Mouse (Mus musculus) pancreas, adult 10 weeks (tissue): ENCODE measurements around the gene Hbb-y. TPM values are rescaled to one million over a fixed set of nuclear protein-coding genes. Genes with fewer than 3 reads are reported as not detected.

Experiments used
- polyA plus RNA-seq: library from polyadenylated mRNA; stranded (reverse); fragments of 350-450 nt; fragmentation: Illumina TruSeq; extraction: RNeasy Lipid Tissue Mini Kit (QIAGEN cat#74804); gene quantifications from one replicate; pipeline ENCODE4 v1.2.3, GENCODE M21; 2015; ENCODE audit warnings: low read depth, low replicate concordance; ENCODE audit not compliant: insufficient read depth

Gene Hbb-y
- polyA plus RNA-seq, result not detected

GRCm38 (mm10) chr7:103853090-103853489, at the start of gene Hbb-y:
Gene Hbb-y (minus strand): TSS chr7:103853216.

GRCm38 (mm10) chr7:103894385-103894784, 41.4 kb upstream of the Hbb-y start, which contains the start of gene Olfr64:
Gene Olfr64 (minus strand): TSS chr7:103894485.

GRCm38 (mm10) chr7:103886152-103886551, 33.1 kb upstream of the Hbb-y start, which contains the start of gene Olfr66:
Gene Olfr66 (minus strand): TSS chr7:103886252.

GRCm38 (mm10) chr7:103843034-103843433, 10.0 kb downstream of the Hbb-y start, which contains the start of gene Hbb-bh1:
Gene Hbb-bh1 (minus strand): TSS chr7:103843164.

GRCm38 (mm10) chr7:103840268-103840667, 12.7 kb downstream of the Hbb-y start, which contains the start of gene Hbb-bh2:
Gene Hbb-bh2 (minus strand): TSS chr7:103840520.

GRCm38 (mm10) chr7:103827808-103828207, 25.2 kb downstream of the Hbb-y start, which contains the start of gene Hbb-bs:
Gene Hbb-bs (minus strand): TSS chr7:103828096.

GRCm38 (mm10) chr7:103813766-103814165, 39.2 kb downstream of the Hbb-y start, which contains the start of gene Hbb-bt:
Gene Hbb-bt (minus strand): TSS chr7:103813996.

Other genes starting within 250 kb of the Hbb-y start
- gene Olfr620, start 240.7 kb downstream of the Hbb-y start, polyA plus RNA-seq, result not detected
- gene Olfr622, start 210.5 kb downstream of the Hbb-y start, polyA plus RNA-seq, result not detected
- gene Olfr623, start 189.5 kb downstream of the Hbb-y start, polyA plus RNA-seq, result not detected
- not detected for gene Olfr624, start 182.0 kb downstream of the Hbb-y start, polyA plus RNA-seq
- not detected for gene Olfr625-ps1, start 170.5 kb downstream of the Hbb-y start, polyA plus RNA-seq
- gene Olfr243, start 138.5 kb downstream of the Hbb-y start, polyA plus RNA-seq, result not detected
- gene Olfr628, start 122.8 kb downstream of the Hbb-y start, polyA plus RNA-seq, result not detected
- not detected for gene Olfr629, start 108.3 kb downstream of the Hbb-y start, polyA plus RNA-seq
- gene Olfr630, start 95.9 kb downstream of the Hbb-y start, polyA plus RNA-seq, result not detected
- not detected for gene Olfr69, start 81.6 kb downstream of the Hbb-y start, polyA plus RNA-seq
- gene Olfr68, start 73.5 kb downstream of the Hbb-y start, polyA plus RNA-seq, result not detected
- gene Olfr67, start 61.4 kb downstream of the Hbb-y start, polyA plus RNA-seq, result not detected
- 331 TPM for gene Hbb-bt, start 39.2 kb downstream of the Hbb-y start, polyA plus RNA-seq
- gene Hbb-bs, start 25.1 kb downstream of the Hbb-y start, polyA plus RNA-seq, result 2,689 TPM
- gene Hbb-bh2, start 12.7 kb downstream of the Hbb-y start, polyA plus RNA-seq, result not detected
- gene Hbb-bh1, start 10.1 kb downstream of the Hbb-y start, polyA plus RNA-seq, result not detected
- not detected for gene Olfr66, start 33.0 kb upstream of the Hbb-y start, polyA plus RNA-seq
- gene Olfr64, start 41.3 kb upstream of the Hbb-y start, polyA plus RNA-seq, result not detected
- not detected for gene Olfr65, start 50.3 kb upstream of the Hbb-y start, polyA plus RNA-seq
- not detected for gene Olfr631, start 75.6 kb upstream of the Hbb-y start, polyA plus RNA-seq
- not detected for gene Olfr632, start 81.1 kb upstream of the Hbb-y start, polyA plus RNA-seq
- not detected for gene Olfr633, start 91.2 kb upstream of the Hbb-y start, polyA plus RNA-seq
- gene Olfr635, start 117.9 kb upstream of the Hbb-y start, polyA plus RNA-seq, result not detected
- not detected for gene Olfr638, start 145.5 kb upstream of the Hbb-y start, polyA plus RNA-seq
- not detected for gene Olfr639, start 164.1 kb upstream of the Hbb-y start, polyA plus RNA-seq
- not detected for gene Olfr640, start 172.4 kb upstream of the Hbb-y start, polyA plus RNA-seq
- gene Olfr641, start 182.2 kb upstream of the Hbb-y start, polyA plus RNA-seq, result not detected
- gene Olfr642, start 199.4 kb upstream of the Hbb-y start, polyA plus RNA-seq, result not detected
- gene 4930516K23Rik, start 208.2 kb upstream of the Hbb-y start, polyA plus RNA-seq, result not detected
- gene Olfr644, start 218.7 kb upstream of the Hbb-y start, polyA plus RNA-seq, result not detected
- not detected for gene Olfr645, start 232.2 kb upstream of the Hbb-y start, polyA plus RNA-seq